31 mouse cellular contexts compared by ENCODE assay signal in genomic region chr8:47182771-47183558, GRCm38 (mm10).
DNase-seq lines count a peak whose midpoint lies in the region; ATAC-seq and TF ChIP-seq lines count a peak whose summit lies in the region.
"Had no signal": no experiment of that assay in that cellular context is flagged by ENCODE, and none has a peak within 500 bp of the region (broad histone marks: within the 10 kb centered on the region; RNA-seq: fewer than 3 reads in every experiment).

No protein-coding gene starts in this region.

- no peak overlapping the region for H3K4me3 ChIP-seq in lung, embryonic 14.5 days (ENCODE audit: low read depth, low read length)
- H3K4me3 ChIP-seq: embryonic facial prominence, embryonic 10.5 days; embryonic facial prominence, embryonic 13.5 days; erythroblast, embryonic 14.5 days; forebrain, embryonic 12.5 days; forebrain, embryonic 15.5 days; gastrocnemius, adult 2 months; heart, embryonic 12.5 days; heart, embryonic 15.5 days; hindbrain, embryonic 12.5 days had no signal

- no peak overlapping the region for H3K27ac ChIP-seq in lung, embryonic 14.5 days (ENCODE audit: low read depth)
- H3K27ac ChIP-seq: embryonic facial prominence, embryonic 10.5 days; embryonic facial prominence, embryonic 13.5 days; forebrain, embryonic 12.5 days; forebrain, embryonic 15.5 days; gastrocnemius, adult 2 months; heart, embryonic 15.5 days; hindbrain, embryonic 12.5 days had no signal

- 75% methylated on average over 6 of the region's 6 CpGs for WGBS in lung, embryonic 14.5 days

- H3K27me3 ChIP-seq in lung, embryonic 14.5 days (ENCODE audit: insufficient read depth, low read length): no peaks in the 10 kb centered on the region
- H3K27me3 ChIP-seq: CH12.LX; embryonic facial prominence, embryonic 13.5 days; forebrain, embryonic 12.5 days; forebrain, embryonic 15.5 days; heart, embryonic 12.5 days; heart, embryonic 15.5 days; hindbrain, embryonic 12.5 days; Patski had no signal

- no peak overlapping the region for H3K4me2 ChIP-seq in lung, embryonic 14.5 days
- H3K4me2 ChIP-seq: embryonic facial prominence, embryonic 13.5 days; forebrain, embryonic 12.5 days; forebrain, embryonic 15.5 days; heart, embryonic 12.5 days; heart, embryonic 15.5 days; hindbrain, embryonic 12.5 days had no signal

- DNase-seq in heart, adult 11 months: peak; percentile 8
- DNase-seq in heart, postnatal 4 days: no peak
- DNase-seq in lung, embryonic 14.5 days: peak; percentile 58
- DNase-seq in lung, postnatal 14 days: no peak
- no peak for DNase-seq in embryo, embryonic 10 days (ENCODE audit: low spot score)
- DNase-seq in yolk sac, embryonic 10.5 days (ENCODE audit: low spot score): no peak
- DNase-seq: adrenal gland, postnatal 10 days; adrenal gland, postnatal 36 days; B cell, adult 2 months; cerebellum, adult 18-20 months; cerebellum, adult 9-10 months; cerebellum, postnatal 14 days; embryo, embryonic 11 days; gastrocnemius, adult 2 months; gastrocnemius, postnatal 14 days; heart, postnatal 14 days had no signal

- H3K9me3 ChIP-seq in lung, embryonic 14.5 days (ENCODE audit: low read depth, low read length): no peaks in the 10 kb centered on the region
- H3K9me3 ChIP-seq: embryonic facial prominence, embryonic 10.5 days; embryonic facial prominence, embryonic 13.5 days; forebrain, embryonic 12.5 days; forebrain, embryonic 15.5 days; G1E; heart, embryonic 12.5 days; heart, embryonic 15.5 days; hindbrain, embryonic 12.5 days had no signal

- H3K4me1 ChIP-seq in lung, embryonic 14.5 days (ENCODE audit: insufficient read depth): no peaks in the 10 kb centered on the region
- H3K4me1 ChIP-seq: heart, embryonic 12.5 days; heart, embryonic 15.5 days had no signal

- no peak overlapping the region for H3K9ac ChIP-seq in lung, embryonic 14.5 days
- H3K9ac ChIP-seq: embryonic facial prominence, embryonic 13.5 days; forebrain, embryonic 12.5 days; forebrain, embryonic 15.5 days; heart, embryonic 12.5 days; heart, embryonic 15.5 days; hindbrain, embryonic 12.5 days had no signal

- no peak for TF ChIP-seq CTCF in lung, embryonic 14.5 days (IDR thresholded peaks at IDR 0.05; ENCODE audit: low read depth)

- ATAC-seq in lung, embryonic 14.5 days (ENCODE audit: insufficient read depth): no peak
- ATAC-seq in granulocyte monocyte progenitor cell, adult 5-6 weeks (replicated peaks; ENCODE audit: poor library complexity, severe bottlenecking): peak; percentile 92
- ATAC-seq: forebrain, embryonic 15.5 days; hindbrain, embryonic 16.5 days; inflammation-experienced regulatory T-cells, adult 6 months; intestine, embryonic 16.5 days; Patski had no signal

- peaks cover 7% of the 10 kb centered on the region; the same call in 1 of the 2 replicates for H3K36me3 ChIP-seq in lung, embryonic 14.5 days (ENCODE audit: insufficient read depth)
- H3K36me3 ChIP-seq: G1E had no signal

Comparison
In these comparisons a context has a peak if more than half of its experiments do, and no peak if none do; other contexts are left out.
1. DNase-seq: peak in heart, adult 11 months (single experiment) and lung, embryonic 14.5 days (single experiment); none in heart, postnatal 4 days (single experiment), lung, postnatal 14 days (single experiment), embryo, embryonic 10 days (single experiment) and yolk sac, embryonic 10.5 days (single experiment).